Mouse (Mus musculus) retina, adult 2 months (tissue): Measurements from ENCODE around the gene Foxp1.

Experiments used
- DNase-seq: peaks from one replicate; pipeline ENCODE4 v3.0.0-alpha.2; 2012; ENCODE audit warnings: low read depth, low spot score

Foxp1 gene

DNA sequence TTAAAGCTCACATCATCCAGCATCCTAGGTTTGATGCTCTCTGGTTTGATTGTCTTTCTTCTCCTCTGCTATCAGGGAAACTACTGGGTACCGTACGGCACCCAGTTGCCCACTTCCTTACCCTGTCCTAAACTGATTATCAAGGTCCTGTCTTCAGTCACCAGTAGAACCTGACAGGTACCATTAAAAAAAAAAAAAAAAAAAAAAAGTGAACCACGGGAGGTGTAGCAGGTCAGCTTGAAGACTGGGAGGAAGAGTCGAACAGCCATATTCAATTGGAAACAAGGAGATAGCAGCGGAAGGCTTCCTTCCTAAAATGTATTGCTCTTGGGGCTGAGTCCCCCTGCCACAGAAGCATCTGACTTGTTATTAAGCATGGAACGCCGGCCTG, 425.8 kb downstream of the Foxp1 start:
- DNase-seq = no peak

DNA sequence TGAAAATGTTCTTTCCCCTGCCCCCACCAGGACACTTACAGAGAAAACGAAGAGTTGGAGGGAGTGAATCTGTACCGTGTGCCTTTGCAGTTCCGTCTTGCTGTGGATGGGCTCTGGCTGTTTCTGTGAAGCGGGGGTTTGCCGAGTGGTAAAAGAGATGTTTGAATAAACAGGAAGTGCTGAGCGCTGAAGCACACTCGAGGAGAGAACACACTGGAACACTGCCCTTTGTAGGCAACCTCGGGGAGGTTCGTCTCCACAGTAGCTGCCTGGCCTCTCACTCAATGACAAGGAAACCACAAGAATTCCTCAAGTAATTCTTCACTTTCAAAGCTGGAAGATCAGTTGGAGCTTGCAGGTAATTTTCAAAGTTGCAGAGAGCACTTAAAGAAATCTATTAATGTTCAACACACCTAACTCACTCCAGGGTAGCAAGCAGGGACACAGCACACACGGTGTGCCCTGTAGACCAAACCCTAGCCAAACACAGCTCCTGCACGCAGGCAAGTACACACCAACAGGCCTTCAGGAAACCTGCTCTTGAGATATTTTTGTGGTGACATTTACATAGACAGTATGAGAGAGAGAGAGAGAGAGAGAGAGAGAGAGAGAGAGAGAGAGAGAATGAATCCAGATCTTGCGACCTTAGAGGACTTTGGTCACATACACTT, 426.3 kb downstream of the Foxp1 start:
- DNase-seq = no peak

DNA sequence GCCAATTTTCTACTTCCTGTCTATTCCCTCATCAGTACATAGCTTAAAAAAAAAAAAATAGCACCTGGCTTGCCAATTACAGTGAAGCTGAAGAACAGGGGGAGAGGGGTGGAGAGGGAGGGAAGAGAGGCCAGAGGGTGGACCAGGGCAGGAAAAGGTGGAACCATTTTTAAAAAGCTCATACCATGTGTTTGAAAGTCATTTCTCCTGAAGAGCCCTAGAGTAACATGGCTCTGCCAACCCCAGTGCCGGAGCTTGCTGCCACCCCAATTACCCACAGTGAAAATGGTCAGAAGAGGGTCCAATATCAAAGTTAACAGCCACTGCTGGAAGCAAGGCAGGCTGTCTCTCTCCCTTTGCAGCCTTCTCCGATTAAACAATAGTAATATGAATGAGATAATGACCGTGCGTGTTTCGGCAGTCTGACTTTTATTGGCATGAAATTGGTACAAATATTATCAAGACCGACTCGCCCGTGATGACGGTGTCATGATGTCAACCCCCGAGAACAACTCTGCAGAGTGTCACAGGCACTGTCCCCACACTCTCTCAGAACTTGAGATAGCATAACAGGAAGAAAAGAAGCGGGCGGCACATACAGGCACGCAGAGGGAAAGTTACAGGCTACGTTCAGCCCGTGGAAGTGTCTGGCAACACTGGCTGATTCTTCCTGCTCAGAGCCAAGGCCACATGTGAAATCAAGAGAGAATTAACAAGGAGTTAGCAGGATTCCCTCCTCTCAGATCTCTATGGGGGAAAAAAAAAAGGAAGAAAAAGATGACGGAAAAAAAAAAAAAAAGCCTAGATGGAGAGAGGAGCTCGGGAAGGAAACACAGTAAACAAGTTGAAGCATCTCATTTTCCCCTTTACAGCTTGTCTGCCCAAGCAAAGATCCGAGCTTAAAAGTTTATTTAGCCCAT, 427.1 kb downstream of the Foxp1 start:
- no peak for DNase-seq

DNA sequence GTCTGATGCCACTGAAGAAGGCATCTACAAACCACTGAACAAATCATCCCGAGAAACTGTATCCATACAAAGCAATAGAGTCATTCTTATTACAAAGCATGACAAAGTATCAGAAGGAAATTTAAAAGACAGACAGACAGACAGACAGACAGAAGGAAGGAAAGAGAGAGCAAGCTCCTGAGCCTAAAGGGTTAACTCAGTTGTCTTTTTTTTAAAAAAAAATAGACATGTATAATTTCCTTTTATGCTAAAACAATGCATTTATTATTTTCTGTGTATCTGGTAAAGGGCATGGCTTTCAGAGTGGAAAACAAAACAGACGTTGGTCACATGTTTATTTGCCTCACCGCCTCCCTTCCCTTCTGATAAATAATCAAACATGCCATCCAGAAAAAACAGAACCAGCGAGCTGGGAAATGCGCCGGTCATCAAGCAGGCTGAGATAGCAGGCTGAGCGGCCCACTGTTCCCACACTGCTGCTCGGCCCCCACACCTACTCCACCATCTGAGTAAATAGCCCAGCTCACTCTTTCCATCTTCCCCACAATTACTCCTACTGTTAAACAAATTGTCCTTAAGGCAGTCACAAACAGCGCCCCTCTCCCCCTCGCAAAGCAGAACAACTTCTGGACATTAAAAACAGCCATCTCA, 428.1 kb downstream of the Foxp1 start:
- no peak for DNase-seq

DNA sequence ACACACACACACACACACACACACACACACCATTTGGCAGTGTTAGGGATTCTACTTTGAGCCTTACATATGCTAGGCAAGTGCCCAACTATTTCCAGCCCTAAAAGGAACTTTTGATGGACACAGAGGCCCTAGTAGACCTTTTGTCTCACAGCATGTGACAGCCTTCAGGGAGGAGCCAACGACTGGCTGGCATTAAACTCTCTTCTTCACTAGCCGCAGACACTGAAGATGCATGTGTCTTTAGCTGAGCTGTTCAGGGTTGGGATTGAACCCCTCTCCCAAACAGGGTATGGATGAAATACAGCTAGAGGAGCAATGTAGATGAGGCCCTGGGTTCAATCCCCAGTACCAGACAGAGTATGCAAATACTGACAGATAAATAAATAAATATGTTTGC, 428.7 kb downstream of the Foxp1 start:
- no peak for DNase-seq

DNA sequence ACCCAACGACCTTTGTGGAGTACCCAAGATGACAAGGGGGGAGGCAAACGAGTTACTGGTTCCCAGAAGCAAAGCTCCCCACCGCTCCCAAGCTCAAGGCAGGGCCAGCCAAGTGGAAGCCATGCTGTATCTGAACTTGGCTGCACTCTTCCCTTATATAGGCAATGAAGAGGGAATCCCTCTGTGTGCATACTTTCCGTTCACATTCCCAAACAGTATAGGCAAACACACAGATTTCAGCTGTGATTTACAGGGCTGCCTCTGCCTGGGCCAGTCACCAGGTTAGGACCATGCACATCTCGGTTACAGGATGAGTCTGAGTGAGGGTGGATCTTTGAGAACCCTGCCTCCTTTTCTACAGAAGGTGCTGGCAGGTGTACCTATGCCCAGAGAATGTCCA, 429.3 kb downstream of the Foxp1 start:
- no peak for DNase-seq

DNA sequence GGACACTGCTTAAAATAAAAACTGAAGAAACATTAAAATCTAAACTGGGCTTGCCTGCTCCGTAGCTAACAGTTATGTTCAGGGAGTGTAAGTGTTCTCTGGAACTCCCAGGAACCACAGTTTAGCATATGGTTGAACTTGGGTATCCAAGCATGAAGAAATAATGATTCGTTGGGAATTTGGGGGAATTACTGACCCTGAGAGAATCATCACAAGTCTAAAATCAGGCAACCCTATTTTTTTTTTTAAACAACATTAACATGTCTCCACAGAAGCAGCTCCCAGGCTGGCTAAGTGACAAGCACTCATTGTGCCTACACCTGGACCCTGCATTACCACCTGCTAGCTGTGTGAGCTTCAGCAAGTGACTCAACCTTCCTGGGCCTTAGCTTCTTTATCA, 430.7 kb downstream of the Foxp1 start:
- DNase-seq = no peak

DNA sequence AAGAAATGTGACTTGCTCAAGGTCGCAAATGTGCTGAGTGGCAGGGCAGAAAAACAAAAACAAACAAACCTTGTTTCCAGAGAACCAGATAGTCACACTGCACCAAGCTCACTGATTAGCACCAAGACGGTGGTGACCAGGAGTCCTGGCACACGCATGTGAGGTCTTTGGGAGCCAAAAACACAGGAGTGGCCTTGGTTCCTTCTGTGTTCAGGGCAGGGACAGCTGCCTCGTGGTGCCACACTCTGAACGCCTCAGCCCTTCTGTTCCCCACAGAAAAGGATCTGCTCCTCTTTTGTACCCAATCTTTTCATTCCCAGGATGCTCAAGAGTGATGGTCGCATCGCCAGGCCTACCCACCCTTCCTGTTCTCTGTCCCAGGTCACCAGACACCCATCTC, 434.9 kb downstream of the Foxp1 start:
- DNase-seq = no peak

DNA sequence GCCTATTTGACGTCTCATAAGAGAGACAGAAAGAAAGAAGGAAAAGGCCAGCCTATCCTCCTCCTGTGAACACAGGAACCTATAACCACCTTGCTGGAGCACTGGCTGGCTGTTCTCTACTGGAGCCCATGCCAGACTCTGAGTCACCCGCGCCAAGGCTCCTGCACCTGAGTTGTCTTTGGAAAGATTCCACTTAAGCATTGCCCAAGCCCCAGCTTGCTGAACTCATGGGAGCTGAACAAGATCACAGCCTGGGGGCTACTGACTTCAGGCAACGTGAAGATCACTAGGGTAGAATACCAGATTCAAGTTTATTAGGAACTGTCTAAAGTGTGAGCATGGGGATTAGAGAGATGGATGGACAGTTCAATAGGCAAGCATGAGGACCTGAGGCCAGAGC, 437.6 kb downstream of the Foxp1 start:
- DNase-seq = no peak

DNA sequence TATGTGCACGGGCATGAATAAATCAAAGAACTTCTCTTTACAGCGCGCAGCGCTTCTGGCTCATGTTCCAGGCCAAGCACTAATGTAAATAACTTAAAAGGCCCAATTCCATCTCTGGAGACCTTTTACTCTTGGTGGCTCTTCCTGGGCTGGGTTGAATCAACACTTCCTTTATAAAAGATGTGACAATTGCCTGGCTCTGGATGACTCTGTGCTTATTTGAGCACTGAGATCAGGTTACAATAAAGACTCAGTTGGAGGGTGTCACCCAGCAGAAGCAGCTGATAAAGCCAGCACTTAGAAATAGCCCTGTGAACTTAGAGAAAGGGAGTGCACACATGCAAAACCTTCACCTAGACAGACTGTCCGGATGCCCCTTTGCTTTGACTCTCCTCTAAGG, 441.3 kb downstream of the Foxp1 start:
- DNase-seq = no peak

DNA sequence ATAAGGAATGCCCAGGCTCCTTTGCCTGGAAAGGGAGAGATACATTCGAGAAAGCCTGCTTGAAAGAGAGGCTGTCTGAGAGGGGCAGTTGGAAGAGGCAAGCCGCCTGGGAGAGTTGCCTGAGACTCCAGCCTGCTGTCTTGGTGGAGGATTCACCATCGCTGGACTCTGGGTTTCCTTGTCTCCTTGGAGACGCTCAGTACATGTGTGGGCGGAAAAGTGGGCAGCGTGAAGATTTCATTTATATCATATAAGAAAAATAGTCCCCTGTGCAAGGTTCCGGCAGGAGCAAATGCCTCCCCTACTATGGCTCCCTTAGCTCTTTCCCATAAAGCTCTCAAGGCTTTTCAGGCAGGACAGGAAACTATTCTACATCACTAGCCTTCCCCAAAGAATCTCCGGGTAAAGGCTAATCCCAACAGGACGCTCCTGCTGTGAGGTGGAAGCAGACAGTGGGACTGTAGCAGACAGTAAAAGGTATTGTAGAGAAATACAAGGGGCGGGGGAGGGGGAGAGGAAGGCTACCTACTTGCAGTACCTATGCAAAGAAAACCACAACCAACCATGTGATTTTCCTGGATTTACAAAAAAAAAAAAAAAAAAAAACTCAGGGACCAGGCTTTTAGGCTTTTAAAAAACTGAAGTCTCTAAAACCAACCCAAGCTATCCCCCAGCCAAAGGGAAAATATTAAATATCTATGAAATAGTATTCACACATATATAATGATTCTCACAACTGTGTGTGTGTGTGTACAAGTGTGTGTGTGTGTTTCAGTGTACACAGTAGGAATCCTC, 443.3 kb downstream of the Foxp1 start:
- DNase-seq = no peak

DNA sequence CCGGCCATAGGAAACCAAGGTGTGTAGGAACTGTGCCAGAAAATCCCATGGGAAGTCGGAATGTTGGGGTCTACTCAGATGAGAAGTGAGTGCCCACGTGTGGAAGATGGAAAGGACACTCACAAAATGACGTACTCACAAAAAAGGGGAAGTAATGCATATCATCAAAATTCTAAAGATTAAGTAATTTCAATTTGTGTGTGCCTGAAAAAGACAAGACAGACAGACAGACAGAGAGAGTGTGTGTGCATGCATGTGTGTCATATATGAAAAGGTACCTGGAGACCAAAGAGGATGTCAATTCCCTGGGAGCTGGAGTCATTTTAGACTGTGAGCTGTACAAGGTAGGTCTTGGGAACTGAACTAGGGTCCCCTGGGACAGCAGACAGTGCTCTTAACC, 444.4 kb downstream of the Foxp1 start:
- DNase-seq = no peak

DNA sequence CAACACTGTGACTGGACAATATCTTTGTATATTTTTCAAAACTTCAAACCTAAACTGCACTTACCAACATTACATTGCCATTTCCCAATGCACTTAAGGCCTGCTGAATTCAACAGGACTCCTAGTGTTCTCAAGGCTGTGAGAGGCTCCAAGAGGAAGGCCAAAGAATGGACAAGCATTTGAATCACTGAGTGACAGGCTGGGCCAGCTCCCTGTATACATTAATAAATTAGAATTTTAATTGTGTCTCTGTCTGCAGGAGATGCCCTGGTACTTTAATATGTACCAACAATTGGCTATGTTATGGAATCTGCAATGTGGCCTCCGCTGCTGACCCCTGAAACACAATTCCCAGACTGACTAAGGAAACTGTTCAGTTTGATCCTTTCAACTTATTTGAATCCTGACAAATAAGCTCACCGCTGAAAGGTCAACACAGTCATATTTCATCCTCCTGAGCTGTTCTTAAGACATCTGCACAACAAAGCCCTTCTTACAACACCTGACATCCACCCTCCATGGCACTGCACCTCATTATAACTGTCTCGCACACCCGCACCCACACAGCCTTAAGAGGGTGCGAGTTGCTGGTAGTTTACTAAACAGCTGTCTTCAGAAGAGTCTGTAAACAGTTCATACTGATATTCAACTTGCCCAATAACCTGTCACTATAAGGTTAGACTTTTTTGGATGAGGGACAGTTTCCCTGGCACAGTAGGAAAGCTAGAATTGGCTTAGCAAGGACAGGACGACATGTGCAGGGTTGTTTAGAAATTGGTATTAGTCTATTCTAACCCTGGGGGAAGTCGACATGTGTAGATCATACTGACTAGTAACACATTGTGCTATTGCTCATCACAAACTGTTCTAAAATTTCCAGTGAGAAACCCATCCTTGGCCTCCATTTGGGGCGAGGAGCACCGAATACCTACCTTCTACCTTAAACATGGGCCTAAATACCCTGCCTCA, 448.9 kb downstream of the Foxp1 start:
- no peak for DNase-seq

DNA sequence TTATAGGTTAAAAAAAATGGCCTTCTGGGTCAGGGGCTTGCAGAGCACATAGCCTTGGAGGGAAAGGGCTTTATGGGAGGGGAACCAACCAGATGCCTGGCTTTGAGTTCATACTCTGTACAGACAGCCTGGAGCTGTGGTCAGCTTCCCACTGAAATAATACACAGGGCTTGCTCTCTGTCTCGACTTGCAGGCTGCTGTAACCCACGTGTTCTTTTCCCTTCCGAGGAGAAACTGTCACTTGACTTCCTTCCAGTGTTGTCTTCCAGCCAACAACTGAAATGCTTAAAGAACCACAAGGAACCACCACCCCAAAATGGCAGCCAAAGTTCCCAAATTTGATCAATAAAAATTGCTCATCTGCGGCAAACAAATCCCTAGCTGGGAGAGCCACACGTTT, 451.8 kb downstream of the Foxp1 start:
- DNase-seq = no peak

DNA sequence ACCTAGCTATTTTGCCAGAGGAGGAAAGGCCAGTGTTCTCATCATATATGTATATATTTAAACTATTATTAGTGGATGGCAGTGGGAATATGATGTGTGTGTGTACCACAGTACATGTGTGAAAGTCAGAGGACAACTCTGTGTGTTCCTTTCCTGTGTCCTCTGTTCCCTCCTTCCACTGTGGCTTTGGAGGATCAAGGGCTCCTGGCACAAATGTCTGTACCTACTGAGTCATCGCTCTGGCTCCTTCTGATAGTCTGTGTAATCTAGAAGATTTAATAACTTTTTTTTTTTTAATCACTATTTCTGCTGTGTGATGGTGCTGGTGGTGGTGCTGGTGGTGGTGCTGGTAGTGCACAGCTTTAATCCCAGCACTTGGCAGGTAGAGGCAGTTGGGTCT, 452.8 kb downstream of the Foxp1 start:
- DNase-seq = no peak

DNA sequence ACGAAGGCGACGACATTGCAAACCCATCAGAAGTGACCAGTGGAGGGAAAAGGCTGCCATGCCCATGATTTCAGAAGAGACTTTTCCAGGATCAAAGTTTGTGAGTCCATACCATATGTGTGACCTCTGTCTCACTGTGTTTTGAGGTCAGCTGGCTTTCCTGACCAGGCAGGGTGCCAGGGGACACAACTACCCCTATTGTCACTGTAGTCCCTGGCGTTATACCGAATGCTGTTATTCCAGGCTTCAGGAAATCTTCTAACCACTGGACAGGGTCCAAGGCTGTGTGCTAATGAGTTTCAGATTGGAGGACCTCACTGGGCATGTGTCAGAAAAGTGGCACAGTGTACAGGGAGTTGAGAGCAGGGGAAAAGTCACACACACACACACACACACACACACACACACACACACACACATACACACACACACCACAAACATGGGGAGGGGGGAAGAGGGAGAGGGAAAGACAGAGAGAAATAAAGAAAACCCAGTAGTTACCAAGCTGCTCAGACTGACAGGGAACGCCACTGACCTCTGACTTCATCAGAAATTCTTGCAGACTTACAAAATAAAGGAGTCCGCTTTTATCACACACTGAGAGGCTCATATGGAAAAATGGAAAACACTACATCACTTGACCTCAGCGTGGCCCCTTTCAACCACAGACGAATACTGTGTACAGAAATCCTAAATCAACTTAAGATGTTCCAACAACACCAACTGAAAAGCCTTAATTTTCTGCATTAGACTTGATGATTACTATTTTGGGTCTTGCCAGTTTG, 456.8 kb downstream of the Foxp1 start:
- no peak for DNase-seq

DNA sequence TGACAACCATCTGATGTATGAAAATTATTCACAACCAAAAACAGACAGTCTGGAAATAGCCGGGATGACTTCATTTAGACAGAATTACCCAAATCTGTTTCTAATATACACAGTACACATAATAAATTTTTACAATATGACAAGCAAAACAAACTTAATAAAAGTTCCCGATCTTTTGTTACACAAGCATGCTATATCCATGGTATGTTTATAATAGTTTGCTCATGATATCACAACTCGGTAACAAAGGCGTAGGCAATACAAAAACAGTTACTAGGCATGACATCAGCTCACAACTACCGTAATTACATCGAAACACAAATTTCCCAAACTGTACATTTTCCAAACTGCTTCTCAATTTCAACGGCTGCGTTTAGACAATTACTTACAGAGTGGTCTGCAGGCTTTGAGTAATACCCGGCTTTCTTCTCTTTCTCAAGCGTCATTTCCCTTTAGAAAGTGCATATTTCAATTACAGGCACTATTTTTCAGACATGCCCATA, 458.5 kb downstream of the Foxp1 start:
- no peak for DNase-seq

DNA sequence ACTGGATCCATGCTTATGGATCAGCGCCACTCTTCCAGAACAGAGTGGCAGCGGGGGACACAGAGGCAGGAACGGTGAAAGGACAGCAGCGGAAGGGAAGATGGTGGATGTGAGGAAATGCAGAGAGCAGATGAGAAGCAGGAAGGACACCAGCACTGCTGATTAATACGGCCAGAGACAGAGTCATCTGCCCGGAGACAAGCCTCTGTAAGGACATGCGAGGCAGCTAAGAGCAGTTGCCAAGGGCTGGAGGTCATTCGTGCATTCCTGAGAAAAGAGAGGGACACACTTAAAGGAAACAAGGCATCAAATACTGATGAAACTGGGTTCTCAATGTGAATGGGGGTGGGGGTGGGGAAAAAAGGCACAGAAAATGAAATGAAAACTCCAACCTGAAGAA, 459.6 kb downstream of the Foxp1 start:
- no peak for DNase-seq

DNA sequence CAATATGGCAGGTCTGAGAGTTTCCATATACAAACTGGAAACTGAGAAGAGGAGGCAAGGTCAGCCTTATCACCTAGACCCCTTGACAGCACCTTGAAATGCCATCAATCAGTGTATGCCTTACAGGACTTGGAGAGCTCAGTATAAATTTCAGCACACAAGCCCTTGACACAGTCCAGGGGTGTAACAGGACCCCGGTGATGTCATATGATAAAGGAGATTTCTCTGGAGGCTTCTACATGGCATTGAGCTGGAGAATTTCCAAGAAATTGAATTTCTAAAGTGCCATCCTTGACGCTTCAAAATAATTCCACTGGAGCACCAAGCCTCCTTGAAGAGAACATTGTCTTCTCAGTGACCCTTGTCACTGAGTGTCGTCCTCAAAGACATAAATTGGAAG, 463.8 kb downstream of the Foxp1 start:
- no peak for DNase-seq

DNA sequence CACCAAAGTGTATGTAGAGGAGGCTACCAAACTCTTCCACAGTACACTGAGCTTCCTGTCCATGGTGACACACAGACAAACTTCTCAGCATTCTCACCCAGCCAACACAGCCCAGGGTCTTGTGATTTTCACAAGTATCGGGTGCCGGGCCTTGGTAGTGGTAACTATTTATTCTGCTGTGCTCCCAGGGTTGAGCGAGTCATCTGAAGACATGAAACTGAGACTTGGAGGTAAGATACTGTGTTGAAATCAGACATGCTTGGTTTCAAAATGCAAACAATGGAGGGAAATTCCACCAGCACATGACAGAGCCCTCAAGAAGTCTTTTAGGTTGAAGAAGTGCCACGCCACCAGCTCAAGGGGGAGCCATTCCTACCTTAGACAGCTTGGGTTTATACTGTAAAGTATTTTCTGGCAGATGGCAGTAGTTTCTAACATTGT, 465.4 kb downstream of the Foxp1 start:
- no peak for DNase-seq
